Mouse (Mus musculus) adrenal gland, postnatal 4 days (tissue): ENCODE measurements around the gene Gm5741. TPM values are rescaled to one million over a fixed set of nuclear protein-coding genes. Genes with fewer than 3 reads are reported as not detected.

Source experiments
- DNase-seq, 2 experiments: peaks; one replicate each; pipeline ENCODE4 v3.0.0; 2021 to 2022; ENCODE audit warnings: low spot score in 2 of 2, mixed read lengths in 2 of 2
- total RNA-seq, 2 experiments: library from RNA; stranded (reverse); gene quantifications; 2 replicates each; pipeline ENCODE4 v1.2.3; 2021

The Gm5741 gene
- total RNA-seq, 2 experiments from 2014 or later, result not detected

- no peak for DNase-seq
Observed at GRCm38 (mm10) chr8:85074167-85074566, 6.4 kb upstream of the Gm5741 start.

GRCm38 (mm10) chr8:85073041-85073612, 5.3 kb upstream of the Gm5741 start:
- no peak for DNase-seq

DNA sequence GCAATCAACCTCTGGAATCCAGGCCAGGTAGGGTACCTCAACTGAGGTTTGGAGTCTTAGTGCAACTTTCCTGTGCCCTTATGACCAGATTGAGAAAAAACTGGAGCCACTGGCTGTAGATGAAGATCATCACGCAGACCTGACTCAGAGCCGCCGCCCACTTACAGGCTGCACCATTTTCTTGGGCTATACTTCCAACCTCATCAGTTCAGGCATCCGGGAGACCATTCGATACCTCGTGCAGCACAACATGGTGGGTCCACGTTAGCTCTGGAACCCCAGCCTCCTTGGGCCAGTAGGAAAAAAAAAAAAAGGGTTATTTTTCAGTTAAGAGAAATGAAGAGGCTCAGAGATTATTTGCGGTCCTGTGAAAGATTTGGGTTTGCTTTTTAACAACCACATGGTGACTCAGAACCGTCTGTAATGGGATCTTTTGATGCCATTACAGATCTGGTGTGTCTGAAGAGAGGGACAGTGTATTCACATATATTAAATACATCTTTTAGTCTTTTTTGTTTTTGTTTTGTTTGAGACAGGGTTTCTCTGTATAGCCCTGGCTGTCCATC, 4.7 kb upstream of the Gm5741 start:
- DNase-seq, result no peak

DNA sequence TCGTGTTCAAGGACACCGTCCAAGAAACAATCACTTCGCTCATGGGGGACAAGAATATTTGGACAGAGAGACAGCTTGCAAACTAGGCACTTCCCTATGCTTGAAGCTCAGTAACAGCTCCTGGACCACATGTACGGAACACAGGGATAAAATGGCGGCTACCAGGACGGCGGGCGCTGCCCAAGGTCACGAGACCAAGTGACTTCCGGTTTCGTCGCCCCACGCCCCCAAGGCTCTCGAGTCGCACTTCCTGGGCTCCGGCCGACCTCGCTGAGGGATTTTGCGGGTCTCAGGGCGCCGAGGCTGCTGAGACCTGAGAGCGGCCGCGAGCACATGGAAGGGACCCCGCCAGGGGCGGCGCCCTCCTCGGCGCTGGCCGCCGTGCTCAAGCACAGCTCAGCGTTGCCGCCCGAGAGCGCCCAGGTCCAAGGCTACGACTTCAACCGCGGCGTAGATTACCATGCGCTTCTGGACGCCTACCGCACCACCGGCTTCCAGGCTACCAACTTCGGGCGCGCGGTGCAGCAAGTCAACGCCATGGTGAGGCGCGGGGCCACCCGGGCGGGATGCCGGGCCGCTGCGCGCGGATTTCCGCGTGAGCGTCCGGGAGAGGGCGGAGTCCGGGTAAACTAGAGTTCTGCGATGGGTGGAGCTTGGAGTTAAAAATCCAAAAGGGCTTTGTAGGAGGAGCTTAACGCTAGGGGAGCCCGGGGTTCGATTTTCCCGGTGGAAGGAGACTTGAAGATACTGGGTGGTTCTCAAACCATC, 3.9 kb upstream of the Gm5741 start, which contains the start of gene Dhps:
TSS of gene Dhps (plus strand) at position 244 of the 768 bp plus-strand sequence.
- DNase-seq, result peak; percentile 73 to 83

- DNase-seq, result no peak
Observed at GRCm38 (mm10) chr8:85071041-85071440, 3.3 kb upstream of the Gm5741 start.

GRCm38 (mm10) chr8:85067155-85067554, 627 bp downstream of the Gm5741 start:
- DNase-seq, result no peak

- DNase-seq, result no peak
Observed at GRCm38 (mm10) chr8:85065213-85065612, 2.6 kb downstream of the Gm5741 start.

- DNase-seq, result no peak
Observed at GRCm38 (mm10) chr8:85062603-85063002, 5.2 kb downstream of the Gm5741 start.

- peak; percentile 63 to 77 for DNase-seq
Observed at GRCm38 (mm10) chr8:85059879-85060616, 7.7 kb downstream of the Gm5741 start, which contains the start of gene Fbxw9. TSS of gene Fbxw9 (plus strand) at chr8:85060055.

GRCm38 (mm10) chr8:85057367-85057766, 10.4 kb downstream of the Gm5741 start:
- DNase-seq, result no peak

DNA sequence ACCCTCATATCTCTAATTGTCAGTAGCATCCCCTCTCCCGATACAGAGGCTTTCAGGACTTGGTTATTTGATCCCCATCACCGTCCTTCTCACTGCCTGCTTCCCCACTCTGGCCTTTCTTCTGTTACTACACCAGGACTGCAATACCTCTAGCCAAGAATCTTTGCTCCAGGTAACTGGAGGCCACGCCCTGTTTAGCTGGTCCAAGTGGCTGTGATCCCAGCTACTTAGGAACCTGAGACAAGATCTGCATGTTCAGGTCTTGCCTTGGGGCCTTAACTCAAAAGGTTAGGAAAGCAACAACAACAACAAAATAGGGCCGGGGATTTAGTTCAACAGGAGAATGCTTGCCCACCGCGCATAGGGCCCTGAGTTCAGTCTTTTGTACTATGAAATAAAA, 24.2 kb downstream of the Gm5741 start:
- DNase-seq, result no peak

- DNase-seq, result peak in 1 of 2 experiments; percentile 32
Observed at GRCm38 (mm10) chr8:85037681-85038531, 29.9 kb downstream of the Gm5741 start.

GRCm38 (mm10) chr8:85037366-85037680, 30.5 kb downstream of the Gm5741 start:
- no peak for DNase-seq

GRCm38 (mm10) chr8:85036718-85037365, 30.9 kb downstream of the Gm5741 start, which contains the start of gene Tnpo2:
TSS of gene Tnpo2 (plus strand) at chr8:85036915.
- DNase-seq, result peak; percentile 84 to 86

GRCm38 (mm10) chr8:85036381-85036717, 31.4 kb downstream of the Gm5741 start:
- no peak for DNase-seq

DNA sequence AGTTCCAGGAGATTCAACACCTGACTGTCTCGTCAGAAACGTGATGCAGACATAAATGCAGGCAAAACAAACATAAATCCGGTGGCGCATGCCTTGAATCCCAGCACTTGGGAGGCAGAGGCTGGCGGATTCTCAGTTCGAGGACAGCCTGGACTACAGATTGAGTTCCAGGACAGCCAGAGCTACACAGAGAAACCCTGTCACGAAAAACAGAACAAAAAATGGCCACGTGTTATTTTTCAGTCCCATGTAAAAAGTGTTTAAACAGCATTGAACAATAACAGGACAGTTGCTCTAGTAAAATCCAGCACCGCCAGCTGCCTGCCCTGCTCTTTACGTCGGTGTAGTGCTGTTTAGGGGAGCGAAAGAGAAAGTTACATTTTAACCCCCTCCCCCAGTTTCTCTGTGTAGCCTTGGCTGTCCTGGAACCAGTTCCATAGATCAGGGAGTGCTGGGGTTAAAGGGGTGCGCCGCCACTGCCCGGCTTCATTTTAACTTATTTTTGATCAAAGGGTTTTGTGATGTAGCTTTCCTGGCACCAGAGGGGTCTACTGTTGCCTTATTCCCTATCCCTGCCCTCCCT, 32.0 kb downstream of the Gm5741 start:
- DNase-seq, result no peak

- DNase-seq, result no peak
Observed at GRCm38 (mm10) chr8:85035165-85035727, 32.5 kb downstream of the Gm5741 start.

GRCm38 (mm10) chr8:85034764-85035163, 33.0 kb downstream of the Gm5741 start:
- peak in 1 of 2 experiments; percentile 60 for DNase-seq

- no peak for DNase-seq
Observed at GRCm38 (mm10) chr8:85033867-85034266, 33.9 kb downstream of the Gm5741 start.
